Mouse (Mus musculus) leukemia stem cell, adult 10-12 weeks (primary cell): ENCODE data around the gene Hsf4. TPM values are rescaled to one million over a fixed set of nuclear protein-coding genes. Genes with fewer than 3 reads are reported as not detected.

Experiments used
- polyA plus RNA-seq: library from polyadenylated mRNA; stranded (reverse); fragments of >175 nt; gene quantifications from 2 replicates; pipeline ENCODE4 v1.2.3, GENCODE M21; 2012; ENCODE audit warnings: low replicate concordance

Gene Hsf4
- polyA plus RNA-seq = 0.42 and 0.66 TPM in 2 replicates

DNA sequence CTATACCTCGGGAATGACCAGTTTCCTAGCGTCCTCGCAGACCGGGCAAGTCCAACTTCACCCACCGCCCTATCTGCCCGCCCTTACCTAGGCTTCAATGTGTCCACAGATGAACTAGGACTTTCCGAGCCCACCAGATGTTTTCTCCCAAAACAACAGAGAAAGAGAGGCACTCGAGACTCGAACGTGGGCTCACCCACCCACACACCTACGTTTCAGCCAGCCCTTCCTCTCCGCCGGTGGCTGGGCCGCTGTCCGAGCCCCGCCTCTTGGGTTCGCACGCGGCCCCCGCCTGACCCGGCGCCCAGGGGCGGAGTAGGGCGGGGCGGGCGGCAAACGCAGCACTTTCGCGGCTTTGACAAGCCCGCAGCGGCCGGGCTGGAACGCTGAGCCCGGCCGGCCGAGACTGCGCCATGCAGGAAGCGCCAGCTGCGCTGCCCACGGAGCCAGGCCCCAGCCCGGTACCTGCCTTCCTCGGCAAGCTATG is at the start of gene Hsf4:
TSS of gene Hsf4 (plus strand) at position 341 of the 487 bp plus-strand sequence.

DNA sequence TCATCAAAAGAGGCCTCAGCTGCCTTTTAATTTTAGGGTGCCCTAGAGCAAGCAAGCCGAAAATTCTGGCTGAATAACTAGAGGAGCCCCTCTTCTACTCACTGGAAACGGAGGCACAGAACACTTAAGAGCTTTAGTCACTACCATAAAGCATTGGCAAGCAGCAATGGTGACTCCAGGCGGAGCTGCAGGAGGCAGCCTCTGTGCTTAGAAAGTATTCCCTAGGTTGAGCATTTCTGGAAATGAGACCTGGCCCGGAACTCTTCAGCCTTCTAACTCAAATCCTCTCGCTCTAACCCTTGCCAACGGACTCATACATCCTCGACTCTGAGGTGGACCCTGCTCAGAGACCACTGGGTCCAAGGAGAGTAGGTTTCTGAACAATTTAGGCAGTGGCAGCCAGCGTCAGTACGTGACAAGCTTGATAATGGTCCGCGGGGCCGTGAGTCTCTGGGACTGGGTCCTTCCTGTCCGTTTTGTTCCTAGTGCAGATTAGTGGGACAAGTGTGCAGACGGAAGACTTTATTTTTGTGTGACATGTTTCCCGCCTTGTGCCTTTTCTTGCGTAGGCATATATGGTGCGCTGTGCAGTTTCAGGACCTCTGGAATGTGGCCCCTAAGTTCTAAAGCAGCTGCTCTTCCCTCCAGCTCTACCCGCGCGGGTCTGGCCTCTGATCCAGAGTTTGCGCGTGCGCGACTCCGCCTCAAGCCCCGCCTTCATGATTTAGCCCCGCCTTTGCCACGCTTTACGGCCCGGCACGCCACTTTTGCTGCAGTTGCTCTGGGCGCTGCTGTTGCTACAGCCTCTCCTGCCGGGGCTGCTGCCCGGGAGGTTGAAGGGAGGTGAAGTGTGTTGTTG is 45.0 kb upstream of the Hsf4 start, which contains the start of gene D230025D16Rik:
TSS of gene D230025D16Rik (plus strand) at position 733 of the 859 bp plus-strand sequence.

DNA sequence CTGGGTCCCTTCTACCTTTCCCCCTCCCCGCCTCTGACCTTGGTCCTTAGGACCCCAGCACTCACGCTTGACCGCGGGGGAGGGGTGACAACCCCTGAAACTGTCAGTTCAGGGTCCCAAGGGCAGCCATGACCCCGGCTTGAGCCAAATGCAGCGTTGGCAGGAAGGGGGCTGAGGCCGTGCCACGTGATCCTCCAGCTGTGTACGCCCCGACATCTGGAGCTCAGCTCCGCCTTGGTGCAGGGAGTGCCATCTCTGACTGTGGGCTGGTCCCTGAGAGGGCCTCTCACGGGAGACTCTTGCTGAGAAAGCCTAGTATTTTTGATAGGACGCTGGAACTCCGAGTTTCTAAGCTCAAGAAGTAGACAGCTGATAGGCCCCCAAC is 14.6 kb upstream of the Hsf4 start, which contains the start of gene B3gnt9:
TSS of gene B3gnt9 (minus strand) at position 188 of the 385 bp plus-strand sequence.

DNA sequence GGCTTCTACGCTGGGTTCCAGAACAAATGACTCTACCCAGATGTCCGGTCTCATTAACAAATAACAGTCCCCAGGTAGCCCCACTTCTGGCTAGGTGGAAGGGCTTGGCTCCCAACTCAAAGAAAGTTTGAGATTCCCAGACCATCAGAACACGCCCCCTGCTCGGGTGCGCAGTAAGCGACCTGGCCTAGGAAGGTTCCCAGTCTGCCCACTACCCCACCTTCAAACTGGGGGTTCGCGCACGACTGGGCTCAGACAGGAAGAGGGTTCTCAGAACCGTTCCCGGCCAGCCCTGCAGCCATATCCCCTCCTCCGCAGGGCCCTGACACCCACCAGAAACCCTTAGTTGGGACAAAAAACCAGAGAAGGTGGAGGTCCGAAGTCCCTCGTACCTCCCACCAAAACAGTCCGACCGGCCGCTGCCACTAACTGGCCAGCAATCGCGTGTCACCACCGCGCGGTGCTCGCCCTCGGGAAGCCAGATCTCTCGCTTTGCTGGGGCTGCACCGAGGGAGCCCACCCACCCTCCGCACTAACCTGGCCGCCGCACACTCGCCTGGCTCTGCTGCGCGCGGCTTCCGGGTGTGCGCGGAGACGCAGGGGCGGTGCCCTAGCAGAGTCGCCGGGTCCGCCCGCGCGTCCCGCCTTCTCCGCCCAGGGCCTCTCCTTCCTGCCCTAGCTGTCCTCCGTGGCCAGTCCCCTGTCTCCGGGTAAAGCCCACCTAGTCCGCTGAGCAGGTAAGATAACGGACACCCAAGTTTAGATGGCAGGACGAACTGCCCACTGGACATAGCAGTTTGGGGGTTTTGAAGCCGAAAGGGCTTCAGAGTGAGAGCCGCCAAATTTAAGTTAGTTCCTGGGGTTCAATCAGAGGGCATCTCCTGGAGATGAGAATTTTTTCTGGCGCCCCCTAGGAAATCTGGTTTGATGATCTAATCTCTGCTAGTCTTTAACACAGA is 5.3 kb upstream of the Hsf4 start, which contains the start of the genes Tradd and Fbxl8:
TSS of gene Tradd (minus strand) at position 586 of the 959 bp plus-strand sequence.
TSS of gene Fbxl8 (plus strand) at position 625 of the 959 bp plus-strand sequence.

DNA sequence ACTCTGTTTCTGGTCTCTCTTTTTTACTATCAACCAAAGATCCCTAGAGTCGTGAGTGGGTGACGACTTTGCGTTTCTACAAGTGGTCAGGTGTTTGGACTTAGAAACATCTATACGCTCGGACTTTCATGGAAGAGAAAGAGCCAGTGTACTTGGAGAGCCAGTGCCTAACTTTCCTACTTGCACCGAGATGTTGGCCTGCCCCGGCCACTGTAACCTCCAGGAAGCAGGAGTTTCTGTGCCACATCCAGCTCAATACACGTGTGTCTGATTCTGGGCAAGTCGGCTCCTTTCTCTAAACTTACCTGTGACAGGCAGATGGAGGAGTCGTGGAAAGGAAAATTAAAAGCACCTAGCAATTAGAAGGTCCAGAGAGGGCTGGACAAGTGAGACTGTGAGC is 6.2 kb downstream of the Hsf4 start, which contains the start of gene Nol3:
TSS of gene Nol3 (plus strand) at position 301 of the 400 bp plus-strand sequence.

DNA sequence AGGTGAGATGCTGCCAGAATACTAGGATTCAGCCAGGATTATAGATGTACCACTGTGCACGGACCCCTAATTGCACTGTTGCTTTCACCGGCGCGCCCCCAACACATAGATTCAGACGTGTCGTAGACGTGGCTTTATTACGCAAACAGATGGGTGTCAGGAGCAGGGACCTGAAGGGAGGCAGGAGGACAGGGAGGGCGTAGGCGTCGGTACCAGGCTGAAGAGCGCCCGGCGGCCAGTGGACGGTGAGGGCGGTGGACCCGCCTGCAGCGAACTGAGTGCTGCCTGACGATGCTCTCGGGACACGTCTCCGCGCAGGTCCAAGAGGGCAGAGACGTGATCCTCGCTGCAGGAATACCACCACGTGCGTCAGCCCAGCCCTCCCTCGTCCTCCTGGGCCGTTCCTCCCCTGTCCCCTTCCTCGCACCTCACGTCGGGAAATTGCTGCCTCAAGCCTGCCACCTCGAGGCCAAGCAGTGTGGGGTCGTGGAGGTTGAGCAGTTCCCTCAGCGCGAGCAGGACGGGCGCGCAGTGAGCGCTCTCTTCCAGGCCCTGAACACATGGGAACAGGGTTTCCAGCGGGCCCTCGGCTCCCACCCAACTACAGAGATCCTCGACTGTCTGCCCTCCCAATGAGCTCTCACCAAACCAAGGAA is 20.3 kb downstream of the Hsf4 start, which contains the start of gene 4931428F04Rik:
TSS of gene 4931428F04Rik (minus strand) at position 60 of the 656 bp plus-strand sequence.

DNA sequence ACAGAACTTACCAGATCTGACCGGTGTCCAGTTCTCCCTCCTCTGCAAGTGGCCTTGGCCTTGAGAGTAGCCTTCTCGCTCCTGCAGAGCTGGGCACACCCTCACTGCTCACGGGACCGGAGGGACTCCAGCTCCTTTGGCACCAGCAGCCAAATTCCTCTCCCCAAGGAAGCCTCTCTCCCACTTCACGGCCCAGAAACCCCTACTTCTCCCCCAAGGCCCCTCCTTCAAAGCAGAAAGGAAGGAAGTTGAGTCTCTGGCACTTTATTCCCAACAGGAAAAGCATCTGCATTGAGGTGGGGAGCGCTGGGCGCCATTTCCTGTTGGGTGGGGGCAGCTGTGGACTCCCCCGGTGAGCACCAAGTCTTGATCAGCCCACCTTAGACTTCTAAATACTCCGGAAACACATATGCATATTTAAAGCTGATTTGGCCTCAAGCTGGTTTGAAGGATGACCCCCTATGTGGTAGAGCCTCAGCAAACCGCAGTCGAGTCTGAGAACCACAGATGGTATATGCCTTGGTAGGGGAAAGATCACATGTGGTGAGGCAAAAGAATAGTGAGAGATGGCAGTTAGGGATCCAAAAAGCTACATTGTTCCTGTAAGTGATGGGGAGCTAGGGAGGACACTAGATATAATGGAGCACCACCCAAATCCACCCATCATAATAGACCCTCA is 26.4 kb downstream of the Hsf4 start, which contains the start of gene Exoc3l:
TSS of gene Exoc3l (minus strand) at position 207 of the 679 bp plus-strand sequence.

DNA sequence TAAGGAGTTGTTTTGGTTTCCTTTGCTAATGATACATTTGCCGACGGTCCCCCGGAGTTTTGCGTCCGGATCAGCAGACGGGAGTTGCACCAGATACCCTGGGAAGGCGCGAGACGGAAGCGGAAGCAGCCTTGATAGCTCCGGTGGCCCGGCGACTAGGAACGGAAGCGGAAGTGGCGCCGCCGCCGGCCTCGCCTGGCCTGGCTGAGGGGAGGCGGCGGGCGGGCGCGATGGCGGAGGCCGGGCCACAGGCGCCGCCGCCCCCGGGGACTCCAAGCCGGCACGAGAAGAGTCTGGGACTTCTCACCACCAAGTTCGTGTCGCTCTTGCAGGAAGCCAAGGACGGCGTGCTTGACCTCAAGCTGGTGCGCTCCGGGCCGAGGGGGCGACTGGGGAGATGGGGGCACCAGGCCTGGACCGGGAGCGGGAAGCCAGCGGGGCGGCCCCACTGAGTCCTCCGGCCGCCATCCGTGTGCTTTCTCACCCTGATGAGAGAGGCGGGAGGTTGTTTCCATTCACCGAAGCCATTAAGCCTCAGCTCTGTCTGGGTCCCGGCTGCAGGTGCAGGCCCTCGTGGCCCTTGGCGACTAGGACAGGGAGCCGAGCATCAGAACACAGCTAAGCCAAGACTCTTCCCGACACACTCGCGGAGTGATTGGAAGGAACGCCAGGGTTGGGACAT is 28.1 kb downstream of the Hsf4 start, which contains the start of gene E2f4:
TSS of gene E2f4 (plus strand) at position 153 of the 682 bp plus-strand sequence.

DNA sequence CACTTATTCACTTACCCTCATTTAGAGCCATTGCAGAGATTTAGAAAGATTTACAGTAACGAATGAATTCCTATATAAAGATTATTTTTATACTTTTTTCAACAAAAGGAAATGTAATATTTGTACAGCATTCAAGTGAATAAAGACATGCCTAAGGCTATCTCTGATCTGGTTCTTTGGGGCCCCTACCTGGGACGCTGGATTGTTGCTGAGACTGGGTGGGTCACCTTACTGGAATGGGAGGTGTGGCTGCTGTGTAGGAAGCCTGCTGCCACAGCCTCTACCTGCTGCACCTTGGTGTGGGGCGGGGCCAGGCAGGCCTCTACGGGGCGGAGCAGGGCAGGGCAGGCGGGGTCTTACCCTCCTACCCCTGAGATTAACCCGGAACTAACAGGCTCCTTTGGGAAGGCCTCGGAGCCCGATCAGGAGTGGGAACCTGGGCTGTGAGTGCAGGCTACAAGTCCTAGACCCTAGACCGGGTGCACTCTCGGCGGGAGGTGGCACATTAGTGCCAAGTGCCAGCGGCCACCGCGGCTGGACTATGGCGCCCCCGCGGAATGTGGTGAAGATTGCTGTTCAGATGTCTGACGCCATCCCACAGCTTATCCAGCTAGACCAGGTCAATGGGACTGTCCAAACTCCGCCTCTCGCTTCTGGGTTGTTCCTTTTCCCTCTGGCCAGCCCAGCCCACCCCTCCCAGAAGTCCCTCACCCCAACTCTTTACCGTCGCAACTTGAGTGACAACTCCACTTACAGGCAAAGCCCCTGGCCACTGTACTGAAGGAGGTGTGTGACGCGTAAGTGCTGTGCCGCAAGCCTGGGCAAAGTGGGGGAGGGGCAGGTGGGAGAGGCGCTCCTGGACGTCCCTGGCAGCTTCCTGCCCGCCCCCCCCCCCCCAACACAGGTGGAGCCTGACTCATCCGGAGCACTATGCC is 35.9 kb downstream of the Hsf4 start, which contains the start of gene Elmo3:
TSS of gene Elmo3 (plus strand) at position 391 of the 935 bp plus-strand sequence.

Other genes with a start within 250 kb of the Hsf4 start
- gene Ces3a, start 221.2 kb upstream of the Hsf4 start, polyA plus RNA-seq = not detected in 2 replicates
- gene Ces3b, start 186.0 kb upstream of the Hsf4 start, polyA plus RNA-seq = not detected in 2 replicates
- gene Ces4a, start 138.0 kb upstream of the Hsf4 start, polyA plus RNA-seq = not detected in 2 replicates
- 6.1 and 10.6 TPM in 2 replicates for gene Cbfb, start 99.1 kb upstream of the Hsf4 start, polyA plus RNA-seq
- gene D230025D16Rik, start 44.7 kb upstream of the Hsf4 start, polyA plus RNA-seq = 4.3 and 5.7 TPM in 2 replicates
- 9.6 and 20.1 TPM in 2 replicates for gene B3gnt9, start 14.6 kb upstream of the Hsf4 start, polyA plus RNA-seq
- gene Tradd, start 5.2 kb upstream of the Hsf4 start, polyA plus RNA-seq = 23.2 and 23.7 TPM in 2 replicates
- gene Fbxl8, start 5.2 kb upstream of the Hsf4 start, polyA plus RNA-seq = 9.4 and 9.9 TPM in 2 replicates
- gene Nol3, start 6.3 kb downstream of the Hsf4 start, polyA plus RNA-seq = 0.16 and 0.17 TPM in 2 replicates
- 0.70 and 1.6 TPM in 2 replicates for gene 4931428F04Rik, start 20.1 kb downstream of the Hsf4 start, polyA plus RNA-seq
- gene Exoc3l, start 26.3 kb downstream of the Hsf4 start, polyA plus RNA-seq = 8.9 and 13.3 TPM in 2 replicates
- gene E2f4, start 27.9 kb downstream of the Hsf4 start, polyA plus RNA-seq = 112 and 208 TPM in 2 replicates
- 1.1 and 2.1 TPM in 2 replicates for gene Elmo3, start 35.8 kb downstream of the Hsf4 start, polyA plus RNA-seq
- gene Lrrc29, start 56.5 kb downstream of the Hsf4 start, polyA plus RNA-seq = 1.7 and 5.1 TPM in 2 replicates
- 33.2 and 55.2 TPM in 2 replicates for gene Tmem208, start 56.6 kb downstream of the Hsf4 start, polyA plus RNA-seq
- gene Fhod1, start 78.2 kb downstream of the Hsf4 start, polyA plus RNA-seq = 12.1 and 15.3 TPM in 2 replicates
- gene Slc9a5, start 79.0 kb downstream of the Hsf4 start, polyA plus RNA-seq = 1.3 and 1.5 TPM in 2 replicates
- not detected in 2 replicates for gene Plekhg4, start 103.5 kb downstream of the Hsf4 start, polyA plus RNA-seq
- gene Kctd19, start 143.7 kb downstream of the Hsf4 start, polyA plus RNA-seq = not detected in 2 replicates
- gene Lrrc36, start 143.8 kb downstream of the Hsf4 start, polyA plus RNA-seq = 0.57 and 0.61 TPM in 2 replicates
- gene Tppp3, start 201.7 kb downstream of the Hsf4 start, polyA plus RNA-seq = 2.1 and 3.3 TPM in 2 replicates
- gene Zdhhc1, start 227.1 kb downstream of the Hsf4 start, polyA plus RNA-seq = 5.9 and 9.0 TPM in 2 replicates
- gene Hsd11b2, start 249.0 kb downstream of the Hsf4 start, polyA plus RNA-seq = not detected in 2 replicates